Mouse (Mus musculus) brain, embryonic 14.5 days (tissue): ENCODE measurements around the gene Dctn3.

Experiments used
- CTCF ChIP-seq: fragments of 200-500 bp; IDR thresholded peaks from 2 replicates; pipeline ENCODE4 v1.5.1; 2012; ENCODE audit warnings: inconsistent platforms, mild to moderate bottlenecking, moderate library complexity, borderline replicate concordance; ENCODE audit not compliant: insufficient read depth, insufficient read length; ENCODE audit errors: extremely low read depth
- POLR2A ChIP-seq: fragments of 200-500 bp; IDR thresholded peaks from 2 replicates; pipeline ENCODE4 v1.6.1; 2012; ENCODE audit warnings: mild to moderate bottlenecking, inconsistent platforms, borderline replicate concordance; ENCODE audit not compliant: poor library complexity, insufficient read depth, insufficient read length, severe bottlenecking; ENCODE audit errors: extremely low read depth

GRCm38 (mm10) chr4:41731052-41731765 lies 8.2 kb upstream of the Dctn3 start, which contains the start of gene Arid3c:
- TF ChIP-seq CTCF (no peak), POLR2A (no peak)
